Mouse (Mus musculus): ENCODE measurements at regions not wholly inside any gene's neighbourhood (a gene's known extent, or its start where the extent isn't known, plus 50 kb on each side); places are given as distances from the start of the nearest gene placed in this dataset.

- no peak for DNase-seq (ENCODE audit: inconsistent age in 2 of 2, low spot score in 1 of 2)
Measured at GRCm38 (mm10) chr13:83020829-83021228, 483.0 kb upstream of the Mef2c start.

- no peak for DNase-seq (ENCODE audit: inconsistent age in 2 of 2, low spot score in 1 of 2)
Measured at GRCm38 (mm10) chr13:83023972-83024371, 479.9 kb upstream of the Mef2c start.

- DNase-seq (ENCODE audit: inconsistent age in 2 of 2, low spot score in 1 of 2): no peak
Measured at GRCm38 (mm10) chr13:83035962-83036361, 467.9 kb upstream of the Mef2c start.

GRCm38 (mm10) chr13:83041506-83041905 lies 462.3 kb upstream of the Mef2c start:
- DNase-seq (ENCODE audit: inconsistent age in 2 of 2, low spot score in 1 of 2): no peak

GRCm38 (mm10) chr13:83045516-83045915 lies 458.3 kb upstream of the Mef2c start:
- no peak for DNase-seq (ENCODE audit: inconsistent age in 2 of 2, low spot score in 1 of 2)

GRCm38 (mm10) chr13:83045970-83046369 lies 457.9 kb upstream of the Mef2c start:
- DNase-seq (ENCODE audit: inconsistent age in 2 of 2, low spot score in 1 of 2): no peak

- DNase-seq (ENCODE audit: inconsistent age in 2 of 2, low spot score in 1 of 2): no peak
Measured at GRCm38 (mm10) chr13:83046571-83047123, 457.2 kb upstream of the Mef2c start.

- no peak for DNase-seq (ENCODE audit: inconsistent age in 2 of 2, low spot score in 1 of 2)
Measured at GRCm38 (mm10) chr13:83055865-83056264, 448.0 kb upstream of the Mef2c start.

- DNase-seq (ENCODE audit: inconsistent age in 2 of 2, low spot score in 1 of 2): no peak
Measured at GRCm38 (mm10) chr13:83056415-83056814, 447.4 kb upstream of the Mef2c start.

GRCm38 (mm10) chr13:83064727-83065126 lies 439.1 kb upstream of the Mef2c start:
- DNase-seq (ENCODE audit: inconsistent age in 2 of 2, low spot score in 1 of 2): peak; percentile 62 to 91

GRCm38 (mm10) chr13:83065201-83065600 lies 438.6 kb upstream of the Mef2c start:
- no peak for DNase-seq (ENCODE audit: inconsistent age in 2 of 2, low spot score in 1 of 2)

GRCm38 (mm10) chr13:83066115-83066753 lies 437.6 kb upstream of the Mef2c start:
- DNase-seq (ENCODE audit: inconsistent age in 2 of 2, low spot score in 1 of 2): peak; percentile 7 to 37

- no peak for DNase-seq (ENCODE audit: inconsistent age in 2 of 2, low spot score in 1 of 2)
Measured at GRCm38 (mm10) chr13:83067496-83067895, 436.3 kb upstream of the Mef2c start.

GRCm38 (mm10) chr13:83068588-83068987 lies 435.2 kb upstream of the Mef2c start:
- DNase-seq (ENCODE audit: inconsistent age in 2 of 2, low spot score in 1 of 2): no peak

- no peak for DNase-seq (ENCODE audit: inconsistent age in 2 of 2, low spot score in 1 of 2)
Measured at GRCm38 (mm10) chr13:83069293-83069692, 434.5 kb upstream of the Mef2c start.

GRCm38 (mm10) chr13:83072073-83072472 lies 431.8 kb upstream of the Mef2c start:
- DNase-seq (ENCODE audit: inconsistent age in 2 of 2, low spot score in 1 of 2): no peak

- DNase-seq (ENCODE audit: inconsistent age in 2 of 2, low spot score in 1 of 2): peak in 1 of 2 experiments; percentile 34
Measured at GRCm38 (mm10) chr13:83074219-83074965, 429.4 kb upstream of the Mef2c start.

- DNase-seq (ENCODE audit: inconsistent age in 2 of 2, low spot score in 1 of 2): peak in 1 of 2 experiments; percentile 37
Measured at GRCm38 (mm10) chr13:83075320-83075877, 428.4 kb upstream of the Mef2c start.

- DNase-seq (ENCODE audit: inconsistent age in 2 of 2, low spot score in 1 of 2): no peak
Measured at GRCm38 (mm10) chr13:83076611-83077010, 427.2 kb upstream of the Mef2c start.

GRCm38 (mm10) chr13:83077085-83077484 lies 426.7 kb upstream of the Mef2c start:
- DNase-seq (ENCODE audit: inconsistent age in 2 of 2, low spot score in 1 of 2): no peak

GRCm38 (mm10) chr13:83079291-83079690 lies 424.5 kb upstream of the Mef2c start:
- DNase-seq (ENCODE audit: inconsistent age in 2 of 2, low spot score in 1 of 2): no peak

GRCm38 (mm10) chr13:83084948-83085347 lies 418.9 kb upstream of the Mef2c start:
- no peak for DNase-seq (ENCODE audit: inconsistent age in 2 of 2, low spot score in 1 of 2)

Measured in adrenal gland, adult (tissue).